Mouse (Mus musculus): Measurements from ENCODE around the gene Gm13277.
"Not testable (repeated sequence)": the region's sequence is repeated elsewhere in the genome, so short reads cannot be mapped to it uniquely, and the experiment has no call there.

The Gm13277 gene

GRCm38 (mm10) chr4:88785409-88785808, 3.0 kb upstream of the Gm13277 start, which contains the start of gene Gm13276:
Gene Gm13276 (plus strand): TSS chr4:88785709.
- not testable (repeated sequence) for DNase-seq (ENCODE audit: low read depth, low spot score)

GRCm38 (mm10) chr4:88791250-88791649, 2.8 kb downstream of the Gm13277 start, which contains the start of gene Gm13278:
Gene Gm13278 (plus strand): TSS chr4:88791550.
- DNase-seq (ENCODE audit: low read depth, low spot score) = not testable (repeated sequence)

GRCm38 (mm10) chr4:88793936-88794675, 5.7 kb downstream of the Gm13277 start, which contains the start of gene Gm13275:
Gene Gm13275 (plus strand): TSS chr4:88794487.
- DNase-seq (ENCODE audit: low read depth, low spot score) = not testable (repeated sequence)

GRCm38 (mm10) chr4:88797097-88797496, 8.7 kb downstream of the Gm13277 start, which contains the start of gene Gm13279:
Gene Gm13279 (plus strand): TSS chr4:88797397.
- DNase-seq (ENCODE audit: low read depth, low spot score) = not testable (repeated sequence)

- not testable (repeated sequence) for DNase-seq (ENCODE audit: low read depth, low spot score)
Observed at GRCm38 (mm10) chr4:88799365-88799764, 10.9 kb downstream of the Gm13277 start, which contains the start of gene Gm13285. Gene Gm13285 (plus strand): TSS chr4:88799665.

- not testable (repeated sequence) for DNase-seq (ENCODE audit: low read depth, low spot score)
Observed at GRCm38 (mm10) chr4:88802954-88803353, 14.5 kb downstream of the Gm13277 start, which contains the start of gene Gm13287. Gene Gm13287 (plus strand): TSS chr4:88803254.

GRCm38 (mm10) chr4:88805231-88805630, 16.8 kb downstream of the Gm13277 start, which contains the start of gene Gm13288:
Gene Gm13288 (plus strand): TSS chr4:88805531.
- DNase-seq (ENCODE audit: low read depth, low spot score) = not testable (repeated sequence)

GRCm38 (mm10) chr4:88805761-88806160, 17.3 kb downstream of the Gm13277 start:
- DNase-seq (ENCODE audit: low read depth, low spot score) = not testable (repeated sequence)

GRCm38 (mm10) chr4:88815928-88816327, 27.5 kb downstream of the Gm13277 start, which contains the start of gene Ifna7:
Gene Ifna7 (plus strand): TSS chr4:88816228.
- no peak for DNase-seq (ENCODE audit: low read depth, low spot score)

- DNase-seq (ENCODE audit: low read depth, low spot score) = no peak
Observed at GRCm38 (mm10) chr4:88819659-88820058, 31.2 kb downstream of the Gm13277 start, which contains the start of gene Ifna11. Gene Ifna11 (plus strand): TSS chr4:88819959.

GRCm38 (mm10) chr4:88822995-88823394, 34.6 kb downstream of the Gm13277 start:
- DNase-seq (ENCODE audit: low read depth, low spot score) = no peak

GRCm38 (mm10) chr4:88827116-88827515, 38.7 kb downstream of the Gm13277 start, which contains the start of gene Ifna6:
Gene Ifna6 (plus strand): TSS chr4:88827416.
- DNase-seq (ENCODE audit: low read depth, low spot score) = not testable (repeated sequence)

- DNase-seq (ENCODE audit: low read depth, low spot score) = no peak
Observed at GRCm38 (mm10) chr4:88830523-88830922, 42.1 kb downstream of the Gm13277 start.

- DNase-seq (ENCODE audit: low read depth, low spot score) = not testable (repeated sequence)
Observed at GRCm38 (mm10) chr4:88835225-88835624, 46.8 kb downstream of the Gm13277 start, which contains the start of gene Ifna5. Gene Ifna5 (plus strand): TSS chr4:88835525.

All from embryo, embryonic 11.5 days (tissue).